Mouse (Mus musculus): ENCODE measurements at regions not wholly inside any gene's neighbourhood (a gene's known extent, or its start where the extent isn't known, plus 50 kb on each side); places are given as distances from the start of the nearest gene placed in this dataset.

GRCm38 (mm10) chr19:56653292-56653691 is 68.7 kb upstream of the Adrb1 start:
- 70% methylated on average over 9 of the region's 9 CpGs for WGBS

DNA sequence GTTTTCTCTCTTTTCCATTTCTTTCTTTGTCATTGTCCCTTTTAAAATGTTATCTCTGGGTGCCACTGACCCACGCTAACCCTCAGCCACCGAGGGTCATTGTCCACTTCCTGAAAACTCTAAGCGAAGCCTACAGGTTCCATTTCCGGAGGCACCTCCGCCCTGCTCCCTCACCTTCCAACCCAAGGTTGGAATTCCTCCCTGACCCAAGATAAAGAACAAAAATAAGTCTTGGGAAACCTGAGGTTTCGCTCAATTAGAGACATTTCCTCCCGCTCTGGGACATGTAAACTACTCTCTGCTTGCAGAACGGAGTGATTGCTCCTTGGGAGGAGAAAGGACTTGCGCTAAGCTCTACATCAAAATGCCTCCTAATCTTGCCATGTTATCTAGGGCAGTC is 66.7 kb upstream of the Adrb1 start:
- WGBS: 72% methylated on average over 9 of the region's 9 CpGs
- Histone ChIP-seq H3K4me2 (ENCODE audit: low read depth, low read length) (no peak overlapping the region), H3K36me3 (replicated peaks; ENCODE audit: control insufficient read depth, insufficient read depth, low read length) (no peaks in the 10 kb centered on the region), H3K27ac (ENCODE audit: low read depth) (no peak overlapping the region), H3K9ac (replicated peaks; ENCODE audit: low read depth, low read length) (no peak overlapping the region), H3K9me3 (replicated peaks; ENCODE audit: control insufficient read depth, low read length) (0 out of 2 replicates have a peak, but pooled peaks cover 4% of the 10 kb centered on the region), H3K4me3 (ENCODE audit: low read depth, low read length) (no peak overlapping the region), H3K4me1 (ENCODE audit: control insufficient read depth, insufficient read depth) (peaks cover 6% of the 10 kb centered on the region; the same call in 1 of the 2 replicates), H3K27me3 (ENCODE audit: control insufficient read depth, insufficient read depth, low read length) (no peaks in the 10 kb centered on the region)
- DNase-seq (ENCODE audit: low spot score): no peak
- ATAC-seq (ENCODE audit: insufficient read depth, low read depth): no peak
- TF ChIP-seq CTCF (IDR thresholded peaks at IDR 0.05; ENCODE audit: low read depth): no peak
- no peak for TF ChIP-seq EP300 (IDR thresholded peaks at IDR 0.05; ENCODE audit: low read depth)

More at GRCm38 (mm10) chr19:56653292-56653691, 68.7 kb upstream of the Adrb1 start:
- peaks cover 6% of the 10 kb centered on the region; the same call in 1 of the 2 replicates for H3K4me1 ChIP-seq (ENCODE audit: control insufficient read depth, insufficient read depth)
- H3K9me3 ChIP-seq (replicated peaks; ENCODE audit: control insufficient read depth, low read length): 0 out of 2 replicates have a peak, but pooled peaks cover 4% of the 10 kb centered on the region
- ATAC-seq (ENCODE audit: insufficient read depth, low read depth) (no peak), DNase-seq (ENCODE audit: low spot score) (no peak)
- H3K27me3 ChIP-seq (ENCODE audit: control insufficient read depth, insufficient read depth, low read length): no peaks in the 10 kb centered on the region
- peak overlapping the region; percentile 47 for H3K27ac ChIP-seq (ENCODE audit: low read depth)
- H3K9ac ChIP-seq (replicated peaks; ENCODE audit: low read depth, low read length): no peak overlapping the region
- H3K4me2 ChIP-seq (ENCODE audit: low read depth, low read length): 0 out of 2 replicates have a peak overlapping the region, but pooled peaks have one; percentile 50
- TF ChIP-seq CTCF (IDR thresholded peaks at IDR 0.05; ENCODE audit: low read depth) (no peak), EP300 (IDR thresholded peaks at IDR 0.05; ENCODE audit: low read depth) (no peak)
- H3K36me3 ChIP-seq (replicated peaks; ENCODE audit: control insufficient read depth, insufficient read depth, low read length): no peaks in the 10 kb centered on the region
- no peak overlapping the region for H3K4me3 ChIP-seq (ENCODE audit: low read depth, low read length)

- peaks cover 11% of the 10 kb centered on the region; the same call in 1 of the 2 replicates for H3K4me1 ChIP-seq (ENCODE audit: control insufficient read depth, insufficient read depth)
- no peak overlapping the region for H3K4me3 ChIP-seq (ENCODE audit: low read depth, low read length)
- DNase-seq (ENCODE audit: low spot score): no peak
- H3K9me3 ChIP-seq (replicated peaks; ENCODE audit: control insufficient read depth, low read length): 0 out of 2 replicates have a peak, but pooled peaks cover 4% of the 10 kb centered on the region
- 50% methylated on average over 4 of the region's 4 CpGs for WGBS
- H3K27ac ChIP-seq (ENCODE audit: low read depth): no peak overlapping the region
- TF ChIP-seq EP300 (IDR thresholded peaks at IDR 0.05; ENCODE audit: low read depth) (no peak), CTCF (IDR thresholded peaks at IDR 0.05; ENCODE audit: low read depth) (no peak)
- no peak overlapping the region for H3K9ac ChIP-seq (replicated peaks; ENCODE audit: low read depth, low read length)
- no peak for ATAC-seq (ENCODE audit: insufficient read depth, low read depth)
- H3K27me3 ChIP-seq (ENCODE audit: control insufficient read depth, insufficient read depth, low read length): no peaks in the 10 kb centered on the region
- H3K36me3 ChIP-seq (replicated peaks; ENCODE audit: control insufficient read depth, insufficient read depth, low read length): no peaks in the 10 kb centered on the region
- H3K4me2 ChIP-seq (ENCODE audit: low read depth, low read length): no peak overlapping the region
These were observed 61.3 kb upstream of the Adrb1 start for GRCm38 (mm10) chr19:56660566-56661199.

DNA sequence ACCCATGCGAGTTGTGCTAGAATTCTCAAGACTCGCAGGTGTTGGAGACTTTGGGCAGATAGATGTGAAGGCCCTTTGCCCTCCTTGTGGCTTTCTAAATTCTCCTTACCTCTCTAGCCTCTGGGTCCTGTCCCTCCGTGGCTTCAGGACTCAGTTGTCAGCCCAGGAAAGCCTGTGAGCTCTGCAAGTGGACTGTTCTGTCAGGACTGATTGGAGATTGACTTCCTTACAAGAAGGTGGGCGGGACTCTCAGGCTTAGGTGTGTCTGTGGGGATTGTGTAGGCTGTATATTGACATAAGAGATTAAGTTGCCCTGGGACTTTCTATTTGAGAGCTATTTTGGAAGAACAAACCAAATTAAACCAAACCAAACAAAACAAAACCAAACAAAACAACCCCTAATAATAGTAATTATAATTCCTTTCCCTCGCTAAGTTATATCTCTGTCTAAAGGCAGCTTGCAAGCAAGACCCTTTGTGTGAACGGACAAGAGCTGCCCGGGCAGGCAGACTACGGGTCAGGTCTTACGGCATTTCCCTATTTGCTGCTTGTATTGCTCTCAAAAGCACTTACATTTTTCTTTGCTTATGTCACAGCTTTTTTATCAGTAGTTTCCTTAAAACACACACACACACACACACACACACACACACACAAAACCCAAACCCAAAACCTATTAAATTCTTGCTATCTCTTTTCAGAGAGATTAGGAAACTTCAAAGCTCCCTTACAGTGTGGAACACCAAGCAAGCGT is 58.3 kb upstream of the Adrb1 start:
- TF ChIP-seq CTCF (IDR thresholded peaks at IDR 0.05; ENCODE audit: low read depth): no peak
- 0 out of 2 replicates have a peak, but pooled peaks have one; percentile 41 for TF ChIP-seq EP300 (IDR thresholded peaks at IDR 0.05; ENCODE audit: low read depth)
- H3K4me1 ChIP-seq (ENCODE audit: control insufficient read depth, insufficient read depth): peaks cover 14% of the 10 kb centered on the region; the same call in 1 of the 2 replicates
- ATAC-seq (ENCODE audit: insufficient read depth, low read depth) (no peak), DNase-seq (ENCODE audit: low spot score) (no peak)
- H3K9ac ChIP-seq (replicated peaks; ENCODE audit: low read depth, low read length): no peak overlapping the region
- H3K36me3 ChIP-seq (replicated peaks; ENCODE audit: control insufficient read depth, insufficient read depth, low read length): no peaks in the 10 kb centered on the region
- no peak overlapping the region for H3K4me3 ChIP-seq (ENCODE audit: low read depth, low read length)
- H3K27me3 ChIP-seq (ENCODE audit: control insufficient read depth, insufficient read depth, low read length): no peaks in the 10 kb centered on the region
- H3K9me3 ChIP-seq (replicated peaks; ENCODE audit: control insufficient read depth, low read length): no peaks in the 10 kb centered on the region
- WGBS: 47% methylated on average over 10 of the region's 10 CpGs
- H3K4me2 ChIP-seq (ENCODE audit: low read depth, low read length): no peak overlapping the region
- H3K27ac ChIP-seq (ENCODE audit: low read depth): no peak overlapping the region

DNA sequence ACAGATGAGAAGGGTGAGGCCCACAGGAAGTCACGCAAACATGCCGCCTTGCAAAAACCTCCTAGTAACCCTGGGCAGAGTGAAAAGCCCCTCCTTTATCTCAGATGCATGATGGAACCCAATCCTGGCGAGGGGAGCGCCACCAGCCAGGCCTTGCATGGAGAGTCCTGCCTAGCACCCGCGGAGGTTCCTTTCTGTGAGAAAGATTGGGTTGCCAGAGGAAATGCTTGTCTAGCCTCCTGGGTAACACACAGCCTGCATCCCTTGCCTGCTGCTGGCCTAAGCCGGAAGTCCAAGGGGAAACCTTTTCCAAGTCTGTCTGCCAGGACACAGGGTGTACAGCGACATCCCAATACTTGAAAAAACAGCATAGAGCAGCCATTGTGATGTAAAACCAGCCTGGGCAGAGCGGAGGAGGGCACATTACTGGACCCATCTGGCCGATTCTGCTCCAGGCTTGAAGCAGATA is 57.7 kb upstream of the Adrb1 start:
- Histone ChIP-seq H3K4me3 (ENCODE audit: low read depth, low read length) (no peak overlapping the region), H3K9me3 (replicated peaks; ENCODE audit: control insufficient read depth, low read length) (no peaks in the 10 kb centered on the region), H3K9ac (replicated peaks; ENCODE audit: low read depth, low read length) (no peak overlapping the region), H3K36me3 (replicated peaks; ENCODE audit: control insufficient read depth, insufficient read depth, low read length) (no peaks in the 10 kb centered on the region), H3K27me3 (ENCODE audit: control insufficient read depth, insufficient read depth, low read length) (no peaks in the 10 kb centered on the region), H3K4me2 (ENCODE audit: low read depth, low read length) (no peak overlapping the region), H3K27ac (ENCODE audit: low read depth) (peak overlapping the region; percentile 52; the same call in 1 of the 2 replicates), H3K4me1 (ENCODE audit: control insufficient read depth, insufficient read depth) (peaks cover 18% of the 10 kb centered on the region; the same call in 1 of the 2 replicates)
- 54% methylated on average over 10 of the region's 10 CpGs for WGBS
- DNase-seq (ENCODE audit: low spot score): no peak
- no peak for TF ChIP-seq CTCF (IDR thresholded peaks at IDR 0.05; ENCODE audit: low read depth)
- 0 out of 2 replicates have a peak, but pooled peaks have one; percentile 9 for TF ChIP-seq EP300 (IDR thresholded peaks at IDR 0.05; ENCODE audit: low read depth)
- peak; percentile 9; the same call in 1 of the 2 replicates for ATAC-seq (ENCODE audit: insufficient read depth, low read depth)
